Mouse (Mus musculus) liver, adult 2 months (tissue): Measurements from ENCODE around the gene 1700037H04Rik.

ENCODE experiments used
- CTCF ChIP-seq: fragments of 200-500 bp; IDR thresholded peaks from 2 replicates; pipeline ENCODE4 v1.5.1; 2011; ENCODE audit warnings: low read depth, low read length, control low read depth
- POLR2A ChIP-seq: fragments of 200-500 bp; IDR thresholded peaks from 2 replicates; pipeline ENCODE4 v1.6.1; 2011; ENCODE audit warnings: low read length, control low read depth; ENCODE audit not compliant: insufficient read depth; ENCODE audit errors: extremely low read depth

DNA sequence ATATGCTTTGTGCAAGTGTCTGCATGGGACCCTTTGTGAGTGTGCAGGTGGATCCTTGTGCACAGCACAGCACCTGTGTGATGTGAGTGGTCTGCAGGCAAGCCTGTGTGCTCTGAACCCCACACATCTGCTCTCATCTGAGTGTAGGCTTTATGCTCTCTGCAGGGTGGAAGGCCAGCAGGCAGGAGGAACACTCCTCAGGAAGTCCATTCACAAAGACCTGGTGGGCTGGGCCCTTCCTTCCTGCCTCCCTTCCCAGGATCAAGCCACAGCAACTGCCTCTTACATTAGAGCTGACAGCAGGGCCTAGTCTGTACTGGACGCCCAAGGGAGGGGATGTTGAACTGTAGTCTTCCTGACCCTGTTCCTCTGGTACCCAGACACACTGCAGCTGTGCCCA lies 25.5 kb downstream of the 1700037H04Rik start:
- TF ChIP-seq POLR2A (no peak), CTCF (no peak)
